Mouse (Mus musculus) subcutaneous adipose tissue, adult 2 months (tissue): ENCODE results near the gene Chil5. TPM values are rescaled to one million over a fixed set of nuclear protein-coding genes. Genes with fewer than 3 reads are reported as not detected.

ENCODE experiments used
- polyA plus RNA-seq: library from polyadenylated mRNA; depleted of rRNA; stranded (reverse); fragments of >200 nt; gene quantifications from 2 replicates; pipeline ENCODE4 v1.2.3, GENCODE M21; 2012; ENCODE audit warnings: low replicate concordance; rRNA removed

Gene Chil5
- 0.40 TPM in 1 of 2 replicates, not detected in the other for polyA plus RNA-seq

DNA sequence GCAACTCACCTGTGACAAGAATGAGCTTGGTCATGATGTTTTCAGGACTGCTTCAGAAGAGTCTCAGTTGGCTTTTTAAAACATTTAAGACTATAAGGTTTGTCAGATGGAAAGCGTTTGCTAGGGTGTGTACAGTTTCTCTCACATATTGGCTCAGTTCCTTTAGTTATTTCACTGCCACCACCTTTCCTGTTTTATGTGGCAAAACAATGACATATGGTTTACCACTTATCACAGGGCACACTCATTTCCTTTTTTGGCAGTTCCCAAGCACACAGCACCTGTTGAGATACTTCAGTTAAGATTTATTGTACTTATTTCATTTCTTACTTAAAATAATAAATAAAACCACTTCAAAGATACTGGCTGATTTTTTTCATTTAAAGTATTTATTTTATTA lies at the start of gene Chil5:
Gene Chil5, minus strand, starts transcription at position 34 of the 400 bp plus-strand sequence.

DNA sequence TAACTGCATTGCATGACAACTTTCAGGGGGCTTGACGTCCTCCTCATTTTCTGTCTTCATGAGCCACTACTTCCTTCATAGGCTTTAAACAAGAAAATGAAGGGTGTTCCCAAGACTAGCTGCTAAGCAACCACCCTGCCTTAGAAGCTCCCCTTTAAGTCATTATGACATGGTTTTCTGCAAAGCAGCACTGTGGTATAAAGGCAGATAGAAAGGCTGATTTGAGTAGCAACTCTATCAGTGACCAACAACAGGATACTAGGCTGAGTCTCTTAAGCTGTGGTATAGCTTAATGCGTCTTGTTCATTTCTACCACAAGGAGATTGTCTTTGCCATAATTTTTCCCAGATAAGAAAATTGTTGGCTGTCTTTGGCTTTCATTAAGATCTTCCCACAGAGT lies 18.1 kb downstream of the Chil5 start, which contains the start of gene Pifo:
Gene Pifo, minus strand, starts transcription at position 101 of the 400 bp plus-strand sequence.

DNA sequence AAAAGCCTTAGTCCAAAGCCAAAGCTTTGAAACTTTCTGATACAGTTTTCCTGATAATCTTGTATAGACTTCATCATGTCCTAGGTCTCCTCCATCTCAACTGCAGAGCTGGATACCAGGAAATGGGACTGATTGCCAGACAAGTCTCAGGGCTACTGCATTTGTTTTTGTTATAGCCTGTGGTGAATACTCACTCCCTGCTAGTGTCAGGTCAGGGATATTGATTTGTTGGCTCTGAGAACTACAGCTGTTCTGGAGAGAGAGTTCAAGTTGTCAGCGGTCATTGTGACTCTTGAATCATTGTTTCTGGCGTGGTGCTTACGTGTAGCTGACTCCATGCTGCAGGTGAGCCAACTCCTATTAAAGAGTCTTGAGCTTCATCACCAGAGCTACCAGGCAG lies 59.2 kb downstream of the Chil5 start, which contains the start of gene Ovgp1:
Gene Ovgp1, plus strand, starts transcription at position 301 of the 400 bp plus-strand sequence.

Other genes with a start within 250 kb of the Chil5 start
- gene Rap1a, start 231.5 kb downstream of the Chil5 start, polyA plus RNA-seq = 9.7 and 19.3 TPM in 2 replicates
- 0.32 and 2.4 TPM in 2 replicates for gene Adora3, start 162.0 kb downstream of the Chil5 start, polyA plus RNA-seq
- gene Tmigd3, start 161.9 kb downstream of the Chil5 start, polyA plus RNA-seq = 0.60 and 1.8 TPM in 2 replicates
- gene I830077J02Rik, start 100.2 kb downstream of the Chil5 start, polyA plus RNA-seq = 0.92 and 1.9 TPM in 2 replicates
- 52.5 and 96.6 TPM in 2 replicates for gene Wdr77, start 73.4 kb downstream of the Chil5 start, polyA plus RNA-seq
- 121 and 147 TPM in 2 replicates for gene Atp5f1, start 72.7 kb downstream of the Chil5 start, polyA plus RNA-seq
- 1.3 and 2.7 TPM in 2 replicates for gene Ovgp1, start 59.1 kb downstream of the Chil5 start, polyA plus RNA-seq
- not detected in 2 replicates for gene Pifo, start 18.2 kb downstream of the Chil5 start, polyA plus RNA-seq
- gene Chia1, start 80.4 kb upstream of the Chil5 start, polyA plus RNA-seq = 0.06 TPM in 2 replicates
- 0.36 and 0.52 TPM in 2 replicates for gene Chil3, start 134.8 kb upstream of the Chil5 start, polyA plus RNA-seq
- not detected in 2 replicates for gene Chil4, start 186.7 kb upstream of the Chil5 start, polyA plus RNA-seq